Mouse (Mus musculus) heart, embryonic 11.5 days (tissue): ENCODE results near the gene Kif6. TPM values are rescaled to one million over a fixed set of nuclear protein-coding genes. Genes with fewer than 3 reads are reported as not detected.
A peak's percentile ranks its signal among the peaks of the same experiment; 100 is the strongest.

Experiments used
- ATAC-seq: fragments of 200-750 bp; cut with Nextera tagmentation; replicated peaks from 2 replicates; pipeline ENCODE4 v1.8.0; 2017; ENCODE audit warnings: moderate library complexity; ENCODE audit not compliant: insufficient number of reproducible peaks, low FRiP score, low TSS enrichment
- H3K27ac ChIP-seq: fragments of 300-500 bp; sonication (generic); 2 replicates; pipeline ENCODE4 v1.5.1; 2014; ENCODE audit warnings: mild to moderate bottlenecking, low read depth, low read length
- H3K27me3 ChIP-seq: fragments of 300-500 bp; sonication (generic); 2 replicates; pipeline ENCODE4 v1.6.1; 2014; ENCODE audit warnings: mild to moderate bottlenecking, low read length, mixed read lengths; ENCODE audit not compliant: control insufficient read depth, insufficient read depth
- H3K36me3 ChIP-seq: fragments of 300-500 bp; sonication (generic); 2 replicates; pipeline ENCODE4 v1.6.1; 2014; ENCODE audit warnings: mild to moderate bottlenecking, low read length, moderate library complexity, mixed read lengths; ENCODE audit not compliant: control insufficient read depth, insufficient read depth
- H3K4me1 ChIP-seq: fragments of 300-500 bp; sonication (generic); 2 replicates; pipeline ENCODE4 v1.6.1; 2014; ENCODE audit warnings: low read length; ENCODE audit not compliant: control insufficient read depth, insufficient read depth
- H3K4me2 ChIP-seq: fragments of 300-500 bp; sonication (generic); 2 replicates; pipeline ENCODE4 v1.6.1; 2014; ENCODE audit warnings: mild to moderate bottlenecking, moderate library complexity
- H3K4me3 ChIP-seq: fragments of 300-500 bp; sonication (generic); 2 replicates; pipeline ENCODE4 v1.5.1; 2014; ENCODE audit warnings: low read depth, low read length
- H3K9ac ChIP-seq: fragments of 300-500 bp; sonication (generic); 2 replicates; pipeline ENCODE4 v1.6.1; 2014; ENCODE audit warnings: mild to moderate bottlenecking, low read depth, low read length, moderate library complexity
- H3K9me3 ChIP-seq: fragments of 300-500 bp; sonication (generic); replicated peaks from 2 replicates; pipeline ENCODE4 v1.6.1; 2016; ENCODE audit warnings: low read length; ENCODE audit not compliant: control insufficient read depth
- WGBS: fragments of 180-500 bp; shearing (Covaris S2); extraction: QIAGEN DNeasy Blood & Tissue Kit; methylation state at CpG from one replicate; pipeline ENCODE4 v1.1.7; 2014; ENCODE audit not compliant: insufficient replicate concordance; 5-methylcytosine and 5-hydroxymethylcytosine counted together
- polyA plus RNA-seq: library from polyadenylated mRNA; unstranded; fragments of >200 nt; fragmentation: Nextera tagmentation; extraction: Ambion mirVana; gene quantifications from 2 replicates; pipeline ENCODE4 v1.2.1, GENCODE M21; 2014

Gene Kif6
- 1.9 and 2.1 TPM in 2 replicates for polyA plus RNA-seq

DNA sequence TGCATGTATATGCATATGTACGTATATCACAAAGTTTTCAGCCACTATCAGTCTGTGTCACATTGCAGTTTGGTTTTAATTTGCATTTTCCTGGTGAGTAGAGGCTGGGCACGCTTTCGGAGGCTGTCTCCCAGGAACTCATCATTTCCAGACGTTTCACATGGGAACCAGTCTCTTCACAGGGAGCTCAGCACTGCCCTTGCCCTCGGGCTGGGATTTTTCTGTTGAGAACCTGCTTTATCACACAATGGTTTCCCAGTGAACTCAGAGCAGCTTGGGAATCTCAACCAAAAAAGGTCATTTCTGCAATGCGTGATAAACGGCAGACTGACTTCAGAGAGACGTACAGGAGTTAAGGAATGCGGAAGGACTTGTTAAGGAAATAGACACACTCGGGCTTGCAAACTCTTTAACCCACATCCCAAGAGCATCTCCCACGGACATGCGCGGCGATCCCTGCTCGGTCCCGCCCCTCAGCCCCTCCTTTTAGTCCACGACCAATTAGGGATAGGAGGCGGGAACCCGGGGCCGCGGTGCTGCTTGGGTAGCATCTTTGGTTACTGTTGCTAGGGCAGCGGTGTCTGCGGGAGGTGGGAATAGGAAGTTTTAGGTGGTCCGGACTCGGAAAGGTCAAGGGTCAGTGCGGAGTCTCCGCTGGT, at the start of gene Kif6:
Gene Kif6 (plus strand): TSS at position 560 of the 659 bp plus-strand sequence.
- Histone ChIP-seq H3K27me3 (no peaks in the 10 kb centered on the region), H3K36me3 (no peaks in the 10 kb centered on the region), H3K27ac (no peak within 1 kb of the TSS), H3K4me3 (peak within 1 kb of the TSS; percentile 52), H3K4me1 (no peaks in the 10 kb centered on the region; the same call in 1 of the 2 replicates), H3K9me3 (no peaks in the 10 kb centered on the region), H3K4me2 (peak within 1 kb of the TSS; percentile 80), H3K9ac (peak within 1 kb of the TSS; percentile 29)
- 2% methylated on average over 27 of the region's 27 CpGs for WGBS
- peak; percentile 89 for ATAC-seq

DNA sequence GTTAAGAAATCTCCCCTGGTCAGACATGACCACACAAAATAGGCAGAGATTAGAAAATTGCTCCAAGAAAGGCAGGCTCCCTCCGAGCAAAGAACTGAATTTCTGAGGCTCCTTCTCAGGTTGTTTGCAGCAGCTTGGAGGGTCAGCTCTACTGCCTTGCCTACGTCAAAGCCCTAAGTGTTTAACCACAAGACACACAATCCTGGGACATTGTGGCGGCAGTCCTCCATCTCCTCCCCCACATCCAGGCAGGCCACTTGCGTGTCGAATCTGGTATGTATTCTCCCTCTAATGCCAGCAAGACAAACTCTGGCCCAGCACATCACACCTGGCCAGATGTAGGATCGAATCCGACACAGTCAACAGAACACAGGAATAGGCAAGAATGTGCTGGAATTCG, 46.2 kb upstream of the Kif6 start:
- Histone ChIP-seq H3K27ac (no peak overlapping the region), H3K4me3 (no peak overlapping the region), H3K36me3 (no peaks in the 10 kb centered on the region), H3K9ac (no peak overlapping the region), H3K4me1 (0 out of 2 replicates have a peak, but pooled peaks cover 3% of the 10 kb centered on the region), H3K27me3 (no peaks in the 10 kb centered on the region), H3K9me3 (no peaks in the 10 kb centered on the region), H3K4me2 (no peak overlapping the region)
- WGBS, result 70% methylated on average over 8 of the region's 8 CpGs
- ATAC-seq, result no peak

DNA sequence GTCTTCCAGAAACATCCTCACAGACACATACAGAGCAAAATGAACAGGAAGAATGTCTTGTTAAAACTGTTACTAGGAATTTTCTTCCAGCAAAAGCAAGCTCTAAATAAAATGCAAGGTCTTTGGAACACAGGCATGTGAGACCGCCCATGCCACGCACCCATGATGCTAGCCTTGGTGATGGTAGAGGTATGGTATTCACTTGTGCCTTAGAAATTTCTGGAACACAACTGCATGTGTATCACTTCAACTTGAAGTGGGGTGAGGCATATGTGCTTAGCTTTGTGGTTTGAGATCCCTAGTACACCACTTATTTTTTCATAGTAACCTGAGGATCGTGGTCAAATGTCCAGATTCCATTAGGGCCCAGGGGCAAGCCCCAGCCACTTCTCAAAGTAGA, 37.6 kb upstream of the Kif6 start:
- Histone ChIP-seq H3K9ac (no peak overlapping the region), H3K36me3 (no peaks in the 10 kb centered on the region), H3K27ac (no peak overlapping the region), H3K27me3 (no peaks in the 10 kb centered on the region), H3K4me1 (no peaks in the 10 kb centered on the region), H3K4me3 (no peak overlapping the region), H3K4me2 (no peak overlapping the region), H3K9me3 (no peaks in the 10 kb centered on the region)
- no peak for ATAC-seq
- 84% methylated on average over 3 of the region's 3 CpGs for WGBS

DNA sequence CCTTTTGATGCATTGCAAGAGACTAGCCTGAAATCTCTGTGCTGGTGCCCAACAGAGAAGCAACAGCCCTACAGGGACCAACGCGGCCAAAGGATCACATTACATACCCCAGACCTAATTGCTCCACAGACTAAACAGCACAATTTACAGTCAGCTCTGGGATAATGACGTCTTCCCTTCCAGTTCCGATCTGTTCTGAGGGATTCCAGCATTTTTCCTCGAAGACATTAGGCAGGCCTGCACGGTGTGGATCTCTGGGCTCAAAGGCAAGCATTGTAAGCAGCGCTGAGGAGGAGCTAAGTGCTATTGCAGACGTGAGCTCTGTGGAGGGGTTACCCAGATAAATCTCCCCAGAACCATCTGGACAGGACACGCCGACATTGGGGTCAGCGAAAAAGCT, 32.5 kb upstream of the Kif6 start:
- 54% methylated on average over 11 of the region's 11 CpGs for WGBS
- Histone ChIP-seq H3K4me3 (no peak overlapping the region), H3K27me3 (no peaks in the 10 kb centered on the region), H3K9me3 (no peaks in the 10 kb centered on the region), H3K27ac (0 out of 2 replicates have a peak overlapping the region, but pooled peaks have one; percentile 4), H3K4me1 (no peaks in the 10 kb centered on the region), H3K9ac (no peak overlapping the region), H3K36me3 (no peaks in the 10 kb centered on the region), H3K4me2 (no peak overlapping the region)
- ATAC-seq, result no peak

DNA sequence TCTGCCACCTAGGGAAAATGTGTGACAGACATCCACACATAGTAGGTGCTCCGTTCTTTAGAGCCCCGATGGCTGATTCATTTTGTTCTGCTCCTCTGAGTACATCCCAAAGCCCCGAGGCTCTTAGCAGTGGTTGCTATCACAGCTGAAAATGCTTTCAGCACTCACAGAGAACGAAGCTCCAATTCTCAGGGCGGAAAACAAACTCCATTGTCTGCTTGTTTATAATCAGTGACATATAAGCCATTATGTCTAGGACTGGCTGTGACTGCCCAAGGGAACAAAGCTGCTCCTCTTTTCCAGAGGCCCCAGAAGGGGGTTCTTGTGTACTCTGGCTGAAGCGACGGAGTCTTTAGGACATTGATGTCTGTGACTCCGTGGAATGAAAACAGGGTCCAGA, 24.9 kb upstream of the Kif6 start:
- no peaks in the 10 kb centered on the region for H3K36me3 ChIP-seq
- WGBS, result 54% methylated on average over 8 of the region's 8 CpGs
- peaks cover 3% of the 10 kb centered on the region; the same call in 1 of the 2 replicates for H3K27me3 ChIP-seq
- H3K4me2 ChIP-seq, result no peak overlapping the region
- ATAC-seq, result no peak
- no peak overlapping the region for H3K27ac ChIP-seq
- no peaks in the 10 kb centered on the region for H3K9me3 ChIP-seq
- no peak overlapping the region for H3K9ac ChIP-seq
- no peak overlapping the region for H3K4me3 ChIP-seq
- H3K4me1 ChIP-seq, result no peaks in the 10 kb centered on the region

DNA sequence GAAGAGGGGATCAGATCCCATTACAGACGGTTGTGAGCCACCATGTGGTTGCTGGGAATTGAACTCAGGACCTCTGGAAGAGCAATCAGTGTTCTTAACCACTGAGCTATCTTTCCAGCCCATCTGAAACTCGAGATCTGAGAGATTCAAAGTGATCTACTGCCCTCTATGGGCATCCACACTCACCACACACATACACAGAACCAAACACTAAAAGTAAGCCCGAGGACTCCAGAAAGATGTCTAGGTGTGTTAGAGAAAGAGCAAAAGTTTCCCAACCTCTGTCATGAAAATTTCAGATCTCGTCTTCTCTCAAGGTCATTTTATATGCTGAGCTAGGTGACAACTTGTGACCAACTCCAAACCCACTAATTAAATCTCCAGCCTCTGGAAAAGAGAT, 9.5 kb upstream of the Kif6 start:
- H3K4me3 ChIP-seq, result no peak overlapping the region
- no peaks in the 10 kb centered on the region for H3K36me3 ChIP-seq
- no peak overlapping the region for H3K9ac ChIP-seq
- H3K27me3 ChIP-seq, result no peaks in the 10 kb centered on the region
- H3K27ac ChIP-seq, result no peak overlapping the region
- no peak overlapping the region for H3K4me2 ChIP-seq
- H3K9me3 ChIP-seq, result no peaks in the 10 kb centered on the region
- H3K4me1 ChIP-seq, result no peaks in the 10 kb centered on the region
- no peak for ATAC-seq
- 76% methylated on average over 4 of the region's 4 CpGs for WGBS

DNA sequence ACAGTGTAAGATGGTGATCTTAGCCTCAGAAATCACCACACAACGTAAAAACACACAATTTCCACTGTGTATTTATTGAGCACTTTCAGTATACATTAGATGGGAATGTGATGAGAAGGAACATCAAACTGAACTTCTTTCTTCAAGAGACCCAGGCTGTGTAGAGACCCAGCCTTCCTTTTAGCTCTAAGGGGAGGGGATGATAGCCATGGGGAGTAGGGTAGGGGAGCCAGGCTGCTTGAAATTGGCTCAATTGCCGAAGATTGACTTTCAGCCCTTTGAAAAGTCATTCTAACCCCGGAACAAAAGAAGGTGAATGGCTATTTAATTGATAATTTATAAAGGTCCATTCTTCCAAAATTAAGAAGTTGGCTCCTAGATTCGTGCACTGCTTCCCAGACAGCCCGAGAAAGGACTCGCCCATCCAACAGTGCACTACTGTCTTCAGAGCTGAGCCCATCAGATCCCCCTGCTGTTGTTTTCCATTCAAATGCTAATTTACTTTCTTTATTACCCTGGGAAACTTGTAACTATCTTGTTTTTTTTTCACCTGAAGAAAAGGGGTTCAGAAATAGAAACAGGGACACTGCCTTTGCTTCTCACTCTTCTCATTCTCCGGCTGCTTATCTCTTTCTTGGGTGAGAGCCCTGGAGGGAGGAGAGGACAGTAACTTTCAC, 7.4 kb upstream of the Kif6 start:
- ATAC-seq, result no peak
- 61% methylated on average over 7 of the region's 7 CpGs for WGBS
- H3K4me1 ChIP-seq, result no peaks in the 10 kb centered on the region
- no peaks in the 10 kb centered on the region for H3K27me3 ChIP-seq
- H3K9me3 ChIP-seq, result no peaks in the 10 kb centered on the region
- no peak overlapping the region for H3K9ac ChIP-seq
- H3K4me3 ChIP-seq, result no peak overlapping the region
- H3K36me3 ChIP-seq, result no peaks in the 10 kb centered on the region
- no peak overlapping the region for H3K4me2 ChIP-seq
- H3K27ac ChIP-seq, result no peak overlapping the region

DNA sequence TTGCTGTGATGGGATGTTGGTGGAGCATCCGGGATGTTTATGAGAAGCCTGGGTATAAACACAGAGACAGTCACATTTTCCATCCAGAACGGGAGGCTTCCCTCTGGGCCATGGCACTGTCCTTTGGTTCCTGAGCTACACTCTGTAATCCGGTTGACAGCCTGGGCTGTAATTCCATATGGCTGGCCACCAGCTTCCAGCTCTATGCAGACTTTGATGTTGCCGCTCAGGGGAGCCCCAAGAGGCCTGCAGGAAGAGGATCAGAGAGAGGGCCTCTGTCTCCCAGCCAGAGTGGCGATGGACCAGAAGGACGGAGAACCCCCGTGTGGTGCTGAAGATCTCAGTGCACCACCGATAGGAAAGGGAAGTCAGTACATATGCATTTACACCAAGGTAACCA, 4.6 kb upstream of the Kif6 start:
- Histone ChIP-seq H3K9ac (no peak overlapping the region), H3K27ac (no peak overlapping the region), H3K9me3 (no peaks in the 10 kb centered on the region), H3K36me3 (no peaks in the 10 kb centered on the region), H3K4me3 (no peak overlapping the region), H3K4me2 (no peak overlapping the region), H3K4me1 (no peaks in the 10 kb centered on the region; the same call in 1 of the 2 replicates), H3K27me3 (no peaks in the 10 kb centered on the region)
- ATAC-seq, result no peak
- 46% methylated on average over 8 of the region's 8 CpGs for WGBS
